Mouse (Mus musculus) spleen, postnatal 36 days (tissue): ENCODE results near the gene Fstl1.

Experiments used
- DNase-seq, 2 experiments: peaks; one replicate each; pipeline ENCODE4 v3.0.0; 2022; ENCODE audit warnings: low spot score in 2 of 2, mixed read lengths in 1 of 2

Fstl1 gene

DNA sequence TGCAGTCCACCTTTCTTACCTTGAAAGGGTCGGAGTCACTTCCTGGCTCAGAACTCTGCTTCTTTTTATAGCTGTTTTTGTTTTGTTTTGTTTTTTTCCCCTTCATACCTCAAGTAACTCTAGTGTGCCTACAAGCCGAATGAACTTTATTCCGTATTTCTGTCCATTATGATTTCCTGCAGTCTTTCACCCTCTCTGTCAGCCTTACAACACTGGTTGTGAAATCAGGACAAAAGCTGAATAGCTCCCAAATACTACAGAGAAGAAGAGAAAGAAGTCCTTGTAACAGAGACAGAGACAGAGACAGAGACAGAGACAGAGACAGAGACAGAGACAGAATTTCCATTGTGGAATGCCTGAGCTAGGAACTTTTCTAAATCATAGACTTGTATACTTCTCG, 41.3 kb downstream of the Fstl1 start:
- DNase-seq: no peak

DNA sequence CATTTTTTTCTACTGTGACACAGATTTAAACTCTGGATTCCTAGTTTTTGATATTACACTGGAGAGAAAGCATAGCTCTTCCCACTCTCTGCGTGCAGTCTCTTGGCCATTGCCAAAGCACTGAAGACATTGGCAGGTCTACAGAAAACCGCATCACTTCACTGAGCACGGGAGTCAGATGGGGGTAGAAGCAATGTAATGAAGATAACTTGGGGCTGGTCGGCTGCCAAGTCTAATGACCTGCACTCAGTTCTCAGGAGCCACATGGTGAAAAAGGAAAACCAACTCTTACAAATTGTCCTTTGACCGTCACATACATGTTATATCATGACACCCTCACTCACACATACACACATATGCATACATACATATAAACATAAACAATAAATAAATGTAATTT, 47.3 kb downstream of the Fstl1 start:
- DNase-seq: no peak

GRCm38 (mm10) chr16:37824778-37825505, 48.3 kb downstream of the Fstl1 start:
- no peak for DNase-seq

- no peak for DNase-seq
Measured at GRCm38 (mm10) chr16:37826286-37826685, 49.6 kb downstream of the Fstl1 start.

DNA sequence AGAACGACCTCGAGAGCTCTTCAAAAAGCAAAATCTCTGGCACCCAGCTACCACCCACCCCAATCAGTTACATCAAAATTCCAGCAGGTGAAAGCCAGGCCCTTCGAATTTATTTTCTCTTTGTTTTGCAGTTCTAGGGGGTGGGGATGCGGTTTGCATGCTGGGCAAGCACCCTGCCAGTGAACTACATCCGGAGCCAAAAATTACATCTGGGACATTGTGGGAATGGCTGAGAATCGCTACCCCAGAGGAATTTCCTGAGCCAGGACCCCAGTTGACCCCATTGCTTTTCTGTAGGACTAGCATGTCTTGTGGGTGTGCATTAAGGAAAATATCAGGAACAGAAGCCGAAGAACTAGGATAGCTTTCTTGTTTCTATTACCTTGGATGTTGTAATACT, 54.4 kb downstream of the Fstl1 start:
- DNase-seq: no peak

GRCm38 (mm10) chr16:37837571-37837970, 60.9 kb downstream of the Fstl1 start:
- no peak for DNase-seq

GRCm38 (mm10) chr16:37842439-37842838, 65.8 kb downstream of the Fstl1 start:
- no peak for DNase-seq

GRCm38 (mm10) chr16:37843740-37844139, 67.1 kb downstream of the Fstl1 start:
- DNase-seq: no peak

DNA sequence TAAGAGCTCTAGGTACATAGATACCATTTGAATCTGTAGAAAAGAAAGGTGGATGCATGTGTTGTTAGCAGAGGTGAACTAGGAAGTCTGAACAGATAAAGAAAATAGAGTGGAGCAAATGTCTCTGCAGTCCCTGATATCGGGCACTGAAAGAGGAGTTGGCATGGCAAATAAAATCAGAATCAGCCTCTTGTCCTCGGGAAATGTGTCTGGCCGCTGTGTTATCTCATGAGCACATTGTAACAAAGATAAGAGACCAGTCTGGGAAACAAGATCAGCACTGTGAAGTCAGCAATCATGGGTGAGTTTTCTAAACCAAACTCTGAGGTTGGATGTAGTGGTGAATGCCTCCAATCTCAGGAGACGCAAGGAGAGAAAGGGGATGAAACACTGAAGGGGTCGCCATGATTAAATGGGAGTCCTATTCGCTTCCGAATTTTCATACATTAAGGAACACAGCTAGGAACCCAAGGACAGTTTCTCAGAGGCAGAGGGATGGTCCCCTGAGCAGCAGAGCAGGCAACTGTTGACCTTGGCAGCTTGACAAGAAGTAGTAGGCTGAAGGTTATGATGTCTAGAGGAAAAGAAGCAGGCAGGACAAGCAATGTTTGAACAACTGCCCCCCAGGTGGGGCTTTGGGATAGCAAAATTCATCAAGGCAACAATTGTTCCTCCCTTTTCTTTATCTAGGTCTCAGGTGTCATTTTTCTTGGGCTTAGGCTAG, 68.7 kb downstream of the Fstl1 start:
- DNase-seq: no peak

DNA sequence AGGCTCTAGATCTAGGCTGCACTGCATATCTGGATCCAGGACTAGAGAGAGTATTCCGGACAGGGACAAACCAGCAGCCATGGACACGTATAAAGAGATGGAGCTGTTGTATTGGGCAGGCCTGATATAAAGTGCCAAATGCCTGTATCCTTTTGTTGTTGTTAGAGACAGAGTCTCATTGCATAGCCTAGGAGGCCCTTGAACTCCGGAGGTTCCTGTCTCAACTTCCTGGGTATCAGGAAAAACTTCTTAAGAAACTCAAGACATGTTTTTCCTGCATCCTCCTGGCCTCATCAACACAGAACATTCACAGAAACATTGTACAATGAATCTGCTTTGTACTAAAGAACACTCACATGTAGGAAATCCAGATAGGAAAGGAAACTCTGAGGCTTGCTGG, 70.4 kb downstream of the Fstl1 start:
- DNase-seq: no peak

GRCm38 (mm10) chr16:37851366-37851765, 74.7 kb downstream of the Fstl1 start:
- DNase-seq: no peak

GRCm38 (mm10) chr16:37853279-37853678, 76.6 kb downstream of the Fstl1 start:
- DNase-seq: no peak

- no peak for DNase-seq
Measured at GRCm38 (mm10) chr16:37854054-37854453, 77.4 kb downstream of the Fstl1 start.

- DNase-seq: no peak
Measured at GRCm38 (mm10) chr16:37854593-37854992, 77.9 kb downstream of the Fstl1 start.

GRCm38 (mm10) chr16:37855583-37855982, 78.9 kb downstream of the Fstl1 start:
- no peak for DNase-seq

GRCm38 (mm10) chr16:37856327-37856726, 79.7 kb downstream of the Fstl1 start:
- DNase-seq: no peak

GRCm38 (mm10) chr16:37857495-37857894, 80.8 kb downstream of the Fstl1 start:
- DNase-seq: no peak

GRCm38 (mm10) chr16:37860213-37860612, 83.5 kb downstream of the Fstl1 start:
- no peak for DNase-seq

GRCm38 (mm10) chr16:37861029-37861428, 84.4 kb downstream of the Fstl1 start, which contains the start of gene Gm36028:
Gm36028 (minus strand) TSS chr16:37861146.
- no peak for DNase-seq

DNA sequence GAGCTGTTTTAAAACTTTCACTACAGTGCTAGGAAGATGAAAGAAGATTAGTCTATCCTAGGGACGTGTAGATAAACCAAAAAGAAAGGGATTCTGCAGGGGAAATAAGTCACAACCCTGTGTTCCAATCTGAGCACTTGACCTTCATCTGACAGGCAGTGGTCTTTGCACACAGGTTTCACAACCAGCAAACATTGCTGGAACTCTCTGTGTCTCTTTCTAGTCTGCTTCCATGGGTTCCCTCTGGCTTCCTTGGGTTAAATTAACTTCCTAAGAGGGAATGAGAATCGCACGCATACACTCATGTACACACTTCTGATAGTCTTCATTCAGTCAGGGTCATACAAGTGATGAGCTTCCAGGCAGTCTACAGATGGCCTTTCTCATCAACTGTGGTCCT, 87.2 kb downstream of the Fstl1 start:
- no peak for DNase-seq

GRCm38 (mm10) chr16:37865841-37866240, 89.2 kb downstream of the Fstl1 start:
- no peak for DNase-seq

DNA sequence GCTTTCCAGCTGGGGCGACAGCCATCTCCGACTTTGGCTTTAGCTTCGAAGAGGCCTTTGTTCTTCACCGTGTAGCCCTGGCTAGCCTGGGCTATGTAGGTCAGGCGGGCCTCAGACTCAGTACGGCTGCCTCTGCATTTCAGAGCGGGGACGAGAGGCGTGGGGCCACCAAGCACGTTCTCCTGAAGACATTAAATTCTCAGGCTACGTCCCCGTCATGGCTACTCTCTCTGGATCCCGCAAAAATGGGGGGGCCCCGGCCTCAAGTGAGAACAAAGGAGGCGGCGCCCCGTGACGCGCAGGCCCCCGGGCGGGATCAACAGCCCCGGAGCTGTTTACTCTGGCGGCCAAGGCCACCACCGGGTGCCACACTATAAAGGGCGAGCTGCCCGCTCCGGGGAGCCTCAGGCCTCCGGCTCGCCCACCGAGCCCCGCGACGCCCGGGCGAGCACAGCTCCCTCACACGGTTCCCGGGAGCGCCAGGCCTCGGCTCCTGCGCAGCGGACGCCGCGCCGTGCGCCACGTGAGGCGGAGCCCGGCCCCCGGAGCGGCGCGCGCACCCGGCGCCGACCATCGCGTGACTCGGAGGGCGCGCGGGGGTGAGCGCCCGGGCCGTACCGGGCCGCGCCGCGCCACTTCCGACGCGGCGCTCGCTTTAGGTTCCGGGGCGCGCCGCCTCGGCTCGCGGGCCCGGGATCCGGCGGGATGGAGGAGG, 91.3 kb downstream of the Fstl1 start, which contains the start of gene Lrrc58:
TSS of gene Lrrc58 (plus strand) at position 599 of the 715 bp plus-strand sequence.
- DNase-seq: peak; percentile 76
